Mouse (Mus musculus) hindbrain, postnatal 0 days (tissue): Measurements from ENCODE around the gene Coq8a. TPM values are rescaled to one million over a fixed set of nuclear protein-coding genes. Genes with fewer than 3 reads are reported as not detected.
A peak's percentile ranks its signal among the peaks of the same experiment; 100 is the strongest.

ENCODE experiments used
- ATAC-seq: fragments of 200-750 bp; cut with Nextera tagmentation; 2 replicates; pipeline ENCODE4 v1.8.0; 2017; ENCODE audit warnings: mild to moderate bottlenecking, moderate TSS enrichment, moderate library complexity
- DNase-seq: peaks from one replicate; pipeline ENCODE4 v3.0.0-alpha.2; 2015; ENCODE audit warnings: low spot score
- H3K27ac ChIP-seq: fragments of 300-500 bp; sonication (generic); 2 replicates; pipeline ENCODE4 v1.5.1; 2014; ENCODE audit warnings: mild to moderate bottlenecking
- H3K27me3 ChIP-seq: fragments of 300-500 bp; sonication (generic); 2 replicates; pipeline ENCODE4 v1.6.1; 2014; ENCODE audit warnings: low read length, mixed read lengths; ENCODE audit not compliant: insufficient read depth
- H3K36me3 ChIP-seq: fragments of 300-500 bp; sonication (generic); 2 replicates; pipeline ENCODE4 v1.6.1; 2014; ENCODE audit warnings: low read length, mixed read lengths; ENCODE audit not compliant: insufficient read depth
- H3K4me1 ChIP-seq: fragments of 300-500 bp; sonication (generic); 2 replicates; pipeline ENCODE4 v1.6.1; 2014; ENCODE audit warnings: antibody characterized with exemption, low read length, mixed read lengths; ENCODE audit not compliant: insufficient read depth
- H3K4me2 ChIP-seq: fragments of 300-500 bp; sonication (generic); 2 replicates; pipeline ENCODE4 v1.6.1; 2014; ENCODE audit warnings: low read depth, mild to moderate bottlenecking, low read length, moderate library complexity, mixed read lengths
- H3K4me3 ChIP-seq: fragments of 300-500 bp; sonication (generic); 2 replicates; pipeline ENCODE4 v1.5.1; 2014; ENCODE audit warnings: low read length
- H3K9ac ChIP-seq: fragments of 300-500 bp; sonication (generic); replicated peaks from 2 replicates; pipeline ENCODE4 v1.6.1; 2014; ENCODE audit warnings: mild to moderate bottlenecking, low read length, moderate library complexity, mixed read lengths
- H3K9me3 ChIP-seq: fragments of 300-500 bp; sonication (generic); 2 replicates; pipeline ENCODE4 v1.6.1; 2016; ENCODE audit warnings: low read length, mixed read lengths
- CTCF ChIP-seq: IDR thresholded peaks from 2 replicates; pipeline ENCODE4 v1.5.1; 2016; ENCODE audit warnings: antibody characterized with exemption, control low read depth, low read depth
- WGBS: fragments of 180-500 bp; shearing (Covaris S2); extraction: QIAGEN DNeasy Blood & Tissue Kit; methylation state at CpG from one replicate; pipeline ENCODE4 v1.1.7; 2014; 5-methylcytosine and 5-hydroxymethylcytosine counted together
- polyA plus RNA-seq: library from polyadenylated mRNA; unstranded; fragments of >200 nt; fragmentation: Nextera tagmentation; extraction: Ambion mirVana; gene quantifications from 2 replicates; pipeline ENCODE4 v1.2.1, GENCODE M21; 2015
- total RNA-seq: library from RNA; depleted of rRNA; stranded (reverse); fragments of >200 nt; gene quantifications from 2 replicates; pipeline ENCODE4 v1.2.3, GENCODE M21; 2014

Gene Coq8a
- total and polyA plus RNA-seq, 2 experiments from 2014 or later, result 6.0 to 9.2 TPM

- Histone ChIP-seq H3K4me2 (no peak overlapping the region), H3K27me3 (no peaks in the 10 kb centered on the region), H3K9ac (no peak overlapping the region), H3K27ac (no peak overlapping the region), H3K9me3 (0 out of 2 replicates have a peak, but pooled peaks cover 4% of the 10 kb centered on the region), H3K4me3 (no peak overlapping the region), H3K4me1 (no peaks in the 10 kb centered on the region), H3K36me3 (no peaks in the 10 kb centered on the region)
- WGBS, result 84% methylated on average over 3 of the region's 3 CpGs
- no peak for ATAC-seq
- no peak for DNase-seq
- TF ChIP-seq CTCF, result no peak
These were observed 9.0 kb upstream of the Coq8a start for GRCm38 (mm10) chr1:180208370-180208769.

GRCm38 (mm10) chr1:180200722-180201121 lies 1.3 kb upstream of the Coq8a start:
- DNase-seq, result no peak
- no peak for TF ChIP-seq CTCF
- WGBS, result 73% methylated on average over 5 of the region's 5 CpGs

GRCm38 (mm10) chr1:180199715-180200050 lies 281 bp upstream of the Coq8a start:
- no peak for TF ChIP-seq CTCF
- WGBS, result 78% methylated on average over 4 of the region's 4 CpGs

More at GRCm38 (mm10) chr1:180200722-180201121, 1.3 kb upstream of the Coq8a start:
- no peak overlapping the region for H3K4me2 ChIP-seq
- H3K4me3 ChIP-seq, result no peak overlapping the region
- H3K4me1 ChIP-seq, result 0 out of 2 replicates have a peak, but pooled peaks cover 4% of the 10 kb centered on the region
- H3K36me3 ChIP-seq, result no peaks in the 10 kb centered on the region
- no peak for ATAC-seq
- no peak overlapping the region for H3K27ac ChIP-seq
- no peaks in the 10 kb centered on the region for H3K27me3 ChIP-seq
- no peak overlapping the region for H3K9ac ChIP-seq
- H3K9me3 ChIP-seq, result 0 out of 2 replicates have a peak, but pooled peaks cover 4% of the 10 kb centered on the region

GRCm38 (mm10) chr1:180197956-180198355 lies 1.4 kb downstream of the Coq8a start:
- Histone ChIP-seq H3K27me3 (no peaks in the 10 kb centered on the region), H3K4me2 (no peak overlapping the region), H3K4me1 (0 out of 2 replicates have a peak, but pooled peaks cover 7% of the 10 kb centered on the region), H3K4me3 (no peak overlapping the region), H3K9me3 (no peaks in the 10 kb centered on the region), H3K9ac (no peak overlapping the region), H3K27ac (no peak overlapping the region), H3K36me3 (no peaks in the 10 kb centered on the region)
- WGBS, result 88% methylated on average over 3 of the region's 3 CpGs
- DNase-seq (no peak), ATAC-seq (no peak)
- no peak for TF ChIP-seq CTCF

More at GRCm38 (mm10) chr1:180199715-180200050, 281 bp upstream of the Coq8a start:
- DNase-seq (no peak), ATAC-seq (no peak)
- no peaks in the 10 kb centered on the region for H3K27me3 ChIP-seq
- no peak overlapping the region for H3K27ac ChIP-seq
- no peak overlapping the region for H3K4me2 ChIP-seq
- 0 out of 2 replicates have a peak, but pooled peaks cover 7% of the 10 kb centered on the region for H3K4me1 ChIP-seq
- no peak overlapping the region for H3K9ac ChIP-seq
- no peaks in the 10 kb centered on the region for H3K36me3 ChIP-seq
- no peak overlapping the region for H3K4me3 ChIP-seq
- no peaks in the 10 kb centered on the region for H3K9me3 ChIP-seq

GRCm38 (mm10) chr1:180196508-180196907 lies 2.9 kb downstream of the Coq8a start:
- TF ChIP-seq CTCF, result no peak
- Histone ChIP-seq H3K4me1 (0 out of 2 replicates have a peak, but pooled peaks cover 7% of the 10 kb centered on the region), H3K9ac (no peak overlapping the region), H3K27ac (0 out of 2 replicates have a peak overlapping the region, but pooled peaks have one; percentile 20), H3K4me3 (peak overlapping the region; percentile 67), H3K9me3 (no peaks in the 10 kb centered on the region), H3K4me2 (peak overlapping the region; percentile 92), H3K27me3 (no peaks in the 10 kb centered on the region), H3K36me3 (no peaks in the 10 kb centered on the region)
- no peak for DNase-seq
- 89% methylated on average over 9 of the region's 9 CpGs for WGBS
- ATAC-seq, result no peak

GRCm38 (mm10) chr1:180195703-180196381 lies 3.6 kb downstream of the Coq8a start:
- Histone ChIP-seq H3K36me3 (no peaks in the 10 kb centered on the region), H3K9me3 (no peaks in the 10 kb centered on the region), H3K4me1 (0 out of 2 replicates have a peak, but pooled peaks cover 7% of the 10 kb centered on the region), H3K27ac (0 out of 2 replicates have a peak overlapping the region, but pooled peaks have one; percentile 32), H3K27me3 (no peaks in the 10 kb centered on the region), H3K4me2 (peak overlapping the region; percentile 92), H3K9ac (peak overlapping the region; percentile 43), H3K4me3 (peak overlapping the region; percentile 67)
- DNase-seq (peak; percentile 97), ATAC-seq (peak; percentile 100)
- TF ChIP-seq CTCF, result no peak
- under 1% methylated on average over 57 of the region's 57 CpGs for WGBS
